Mouse (Mus musculus): ENCODE measurements around the gene Nmnat3.

DNA sequence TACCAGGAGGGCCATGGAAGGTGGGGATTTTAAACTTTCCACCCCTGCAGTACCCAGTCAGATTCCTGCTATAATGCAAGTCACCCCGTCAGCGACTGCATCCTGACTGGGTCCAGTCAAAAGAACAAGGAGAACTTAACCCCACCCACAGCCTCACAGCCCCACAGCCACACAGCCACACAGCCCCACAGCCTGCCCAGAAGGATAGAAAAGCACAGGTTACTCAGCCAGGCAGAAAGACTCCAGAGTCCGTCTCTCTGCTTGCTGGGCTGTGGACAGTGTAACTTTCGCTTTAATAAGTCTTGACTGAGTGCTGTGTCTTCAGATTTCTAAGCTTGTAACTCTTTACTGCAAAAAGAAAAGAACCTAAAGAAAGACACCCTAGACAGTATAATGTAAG lies 53.2 kb downstream of the Nmnat3 start:
- no peak for TF ChIP-seq CTCF (IDR thresholded peaks at IDR 0.05; ENCODE audit: low read depth)
- no peak for TF ChIP-seq EP300 (optimal IDR thresholded peaks at IDR 0.05)

Measured in stomach, postnatal 0 days (tissue).